Mouse (Mus musculus) neural tube, embryonic 14.5 days (tissue): ENCODE measurements at regions not wholly inside any gene's neighbourhood (a gene's known extent, or its start where the extent isn't known, plus 50 kb on each side); places are given as distances from the start of the nearest gene placed in this dataset.

Source experiments
- ATAC-seq: fragments of 200-750 bp; cut with Nextera tagmentation; 2 replicates; pipeline ENCODE4 v1.8.0; 2017; ENCODE audit warnings: low read depth, mild to moderate bottlenecking, moderate TSS enrichment, moderate library complexity
- H3K27ac ChIP-seq: fragments of 300-500 bp; sonication (generic); 2 replicates; pipeline ENCODE4 v1.5.1; 2014; ENCODE audit warnings: low read depth, mild to moderate bottlenecking, control low read depth, low read length, moderate library complexity, mixed read lengths
- H3K27me3 ChIP-seq: fragments of 300-500 bp; sonication (generic); 2 replicates; pipeline ENCODE4 v1.6.1; 2014; ENCODE audit warnings: low read length; ENCODE audit not compliant: control insufficient read depth, insufficient read depth
- H3K36me3 ChIP-seq: fragments of 300-500 bp; sonication (generic); 2 replicates; pipeline ENCODE4 v1.6.1; 2014; ENCODE audit warnings: low read length, mixed read lengths; ENCODE audit not compliant: control insufficient read depth, insufficient read depth
- H3K4me1 ChIP-seq: fragments of 300-500 bp; sonication (generic); 2 replicates; pipeline ENCODE4 v1.6.1; 2014; ENCODE audit warnings: low read length; ENCODE audit not compliant: control insufficient read depth, insufficient read depth
- H3K4me2 ChIP-seq: fragments of 300-500 bp; sonication (generic); 2 replicates; pipeline ENCODE4 v1.6.1; 2014; ENCODE audit warnings: mild to moderate bottlenecking, low read depth, low read length, control low read depth
- H3K4me3 ChIP-seq: fragments of 300-500 bp; sonication (generic); 2 replicates; pipeline ENCODE4 v1.5.1; 2014; ENCODE audit warnings: low read depth, low read length, control low read depth, mixed read lengths
- H3K9ac ChIP-seq: fragments of 300-500 bp; sonication (generic); replicated peaks from 2 replicates; pipeline ENCODE4 v1.6.1; 2014; ENCODE audit warnings: low read depth, mild to moderate bottlenecking, control low read depth, low read length, mixed read lengths
- H3K9me3 ChIP-seq: fragments of 300-500 bp; sonication (generic); 2 replicates; pipeline ENCODE4 v1.6.1; 2016; ENCODE audit warnings: low read length; ENCODE audit not compliant: control insufficient read depth
- WGBS: fragments of 180-500 bp; shearing (Covaris S2); extraction: QIAGEN DNeasy Blood & Tissue Kit; methylation state at CpG from one replicate; pipeline ENCODE4 v1.1.7; 2014; 5-methylcytosine and 5-hydroxymethylcytosine counted together

DNA sequence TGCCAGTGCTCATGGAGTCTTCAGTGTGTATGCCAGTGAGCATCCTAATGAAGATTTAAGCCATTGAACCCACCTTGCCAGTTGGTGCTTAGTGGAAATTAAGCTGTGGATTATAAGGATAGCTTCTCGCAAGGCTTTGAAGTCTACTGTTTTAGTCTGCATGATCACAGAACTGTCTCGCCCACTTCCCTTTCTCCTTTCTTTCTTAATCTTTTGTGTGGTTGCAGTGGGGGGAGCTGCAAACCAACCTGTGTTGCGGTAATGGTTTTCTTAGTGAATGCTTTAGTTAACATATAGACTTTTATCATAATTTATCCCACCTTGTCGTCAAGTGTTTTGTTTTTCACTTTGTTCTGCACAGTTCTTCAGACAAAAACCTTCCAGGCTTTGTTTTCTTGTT is 447.9 kb upstream of the Atp11b start:
- ATAC-seq = no peak
- H3K4me1 ChIP-seq = no peaks in the 10 kb centered on the region
- no peaks in the 10 kb centered on the region for H3K36me3 ChIP-seq
- H3K27ac ChIP-seq = no peak overlapping the region
- H3K4me2 ChIP-seq = no peak overlapping the region
- H3K9me3 ChIP-seq = 0 out of 2 replicates have a peak, but pooled peaks cover 5% of the 10 kb centered on the region
- H3K27me3 ChIP-seq = no peaks in the 10 kb centered on the region
- WGBS = 92% methylated on average over 4 of the region's 4 CpGs
- no peak overlapping the region for H3K4me3 ChIP-seq
- no peak overlapping the region for H3K9ac ChIP-seq

DNA sequence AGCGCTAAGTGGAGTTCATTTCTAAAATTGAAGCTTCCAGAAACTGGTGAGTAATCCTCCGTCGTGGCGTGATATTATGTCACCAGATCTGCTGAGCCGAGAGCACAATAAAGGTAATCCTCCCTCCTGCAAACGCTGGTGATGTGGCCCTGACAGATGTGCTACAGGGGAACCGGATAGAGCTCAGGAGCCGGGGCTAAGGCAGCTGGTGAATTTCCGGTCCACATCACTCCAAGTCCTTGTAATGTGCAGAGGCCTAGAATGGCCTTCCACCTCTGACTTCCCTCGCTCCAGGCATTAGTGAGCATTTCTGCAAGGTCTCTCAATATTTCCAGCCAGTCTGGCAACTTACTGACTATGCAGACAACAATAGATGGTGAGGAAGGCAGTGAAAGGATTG is 439.7 kb upstream of the Atp11b start:
- no peak overlapping the region for H3K9ac ChIP-seq
- H3K27ac ChIP-seq = no peak overlapping the region
- WGBS = 86% methylated on average over 10 of the region's 10 CpGs
- H3K4me3 ChIP-seq = no peak overlapping the region
- H3K36me3 ChIP-seq = no peaks in the 10 kb centered on the region
- H3K4me2 ChIP-seq = no peak overlapping the region
- no peaks in the 10 kb centered on the region for H3K27me3 ChIP-seq
- H3K9me3 ChIP-seq = no peaks in the 10 kb centered on the region
- H3K4me1 ChIP-seq = no peaks in the 10 kb centered on the region
- ATAC-seq = no peak

DNA sequence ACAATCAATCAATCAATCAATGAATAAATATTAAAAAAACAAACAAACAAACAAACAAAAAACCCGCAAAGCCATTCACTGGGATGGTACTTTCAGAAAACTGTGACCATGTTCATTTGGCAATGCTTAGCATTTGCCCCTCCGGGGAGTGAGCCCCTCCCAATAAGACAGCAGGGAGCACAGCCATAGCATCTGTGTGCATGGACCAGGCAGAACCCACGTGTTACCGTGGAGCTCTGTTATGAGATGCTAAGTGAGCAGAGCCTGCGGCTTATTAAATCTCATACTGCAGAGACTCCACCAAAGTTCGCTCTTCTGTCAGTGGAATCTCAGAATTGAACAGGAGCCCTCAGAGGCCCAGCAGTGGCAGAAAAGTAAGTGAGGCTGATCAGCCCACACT is 438.7 kb upstream of the Atp11b start:
- Histone ChIP-seq H3K4me3 (no peak overlapping the region), H3K36me3 (no peaks in the 10 kb centered on the region), H3K27me3 (no peaks in the 10 kb centered on the region), H3K9ac (no peak overlapping the region), H3K27ac (no peak overlapping the region), H3K9me3 (no peaks in the 10 kb centered on the region), H3K4me2 (no peak overlapping the region), H3K4me1 (no peaks in the 10 kb centered on the region)
- ATAC-seq = no peak
- WGBS = 80% methylated on average over 6 of the region's 6 CpGs

DNA sequence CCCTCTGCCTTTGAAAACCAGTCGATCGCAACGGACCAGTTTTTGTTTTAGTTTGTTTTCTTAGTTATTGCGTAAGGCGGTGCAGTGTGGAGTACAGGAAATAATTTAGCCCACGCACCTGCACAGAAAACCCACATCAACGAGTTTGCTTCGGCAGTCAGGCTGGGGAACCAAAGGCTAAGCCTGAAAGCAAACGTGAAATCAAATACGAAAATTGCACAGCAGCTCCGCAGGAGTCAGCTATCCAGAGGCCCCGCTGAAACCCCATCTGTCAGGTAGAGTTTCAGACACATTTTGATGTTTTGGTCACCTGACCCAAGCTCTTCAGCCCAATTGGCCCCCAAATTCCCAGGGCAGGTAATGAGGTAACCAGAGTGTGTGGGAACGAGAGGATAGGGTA is 435.6 kb upstream of the Atp11b start:
- H3K4me2 ChIP-seq = no peak overlapping the region
- H3K9ac ChIP-seq = no peak overlapping the region
- H3K27ac ChIP-seq = no peak overlapping the region
- no peak for ATAC-seq
- no peaks in the 10 kb centered on the region for H3K36me3 ChIP-seq
- H3K27me3 ChIP-seq = no peaks in the 10 kb centered on the region
- 78% methylated on average over 13 of the region's 13 CpGs for WGBS
- H3K9me3 ChIP-seq = no peaks in the 10 kb centered on the region
- no peak overlapping the region for H3K4me3 ChIP-seq
- no peaks in the 10 kb centered on the region; the same call in 1 of the 2 replicates for H3K4me1 ChIP-seq

DNA sequence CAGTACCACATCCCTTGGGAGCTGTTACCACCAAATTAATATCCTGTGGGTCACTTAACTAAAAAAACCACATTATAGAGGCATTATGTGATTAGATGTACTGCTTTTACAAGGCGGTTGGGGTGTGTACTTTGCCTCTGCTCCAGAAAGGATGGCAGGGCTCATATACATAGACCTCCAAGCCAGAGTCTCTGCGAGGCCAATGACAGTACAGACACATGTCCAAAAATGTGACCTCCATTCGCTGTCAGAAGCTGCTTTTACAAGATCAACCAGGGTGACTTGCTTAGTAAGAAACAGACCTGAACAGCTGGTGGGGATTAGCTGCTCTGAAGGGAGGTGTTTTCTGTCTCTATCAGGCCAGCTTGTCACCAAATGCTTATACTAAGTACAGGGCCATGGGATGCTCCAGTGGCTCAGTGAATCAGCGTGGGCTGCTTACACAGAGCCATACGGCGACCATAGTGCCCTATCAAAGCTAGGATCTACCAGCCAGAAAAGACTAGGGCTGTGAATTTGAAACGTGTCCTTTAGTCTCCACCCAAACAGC is 433.0 kb upstream of the Atp11b start:
- Histone ChIP-seq H3K4me2 (no peak overlapping the region), H3K27me3 (no peaks in the 10 kb centered on the region), H3K9me3 (no peaks in the 10 kb centered on the region), H3K4me1 (no peaks in the 10 kb centered on the region; the same call in 1 of the 2 replicates), H3K4me3 (no peak overlapping the region), H3K9ac (no peak overlapping the region), H3K36me3 (no peaks in the 10 kb centered on the region), H3K27ac (no peak overlapping the region)
- no peak for ATAC-seq
- WGBS = 55% methylated on average over 7 of the region's 7 CpGs

DNA sequence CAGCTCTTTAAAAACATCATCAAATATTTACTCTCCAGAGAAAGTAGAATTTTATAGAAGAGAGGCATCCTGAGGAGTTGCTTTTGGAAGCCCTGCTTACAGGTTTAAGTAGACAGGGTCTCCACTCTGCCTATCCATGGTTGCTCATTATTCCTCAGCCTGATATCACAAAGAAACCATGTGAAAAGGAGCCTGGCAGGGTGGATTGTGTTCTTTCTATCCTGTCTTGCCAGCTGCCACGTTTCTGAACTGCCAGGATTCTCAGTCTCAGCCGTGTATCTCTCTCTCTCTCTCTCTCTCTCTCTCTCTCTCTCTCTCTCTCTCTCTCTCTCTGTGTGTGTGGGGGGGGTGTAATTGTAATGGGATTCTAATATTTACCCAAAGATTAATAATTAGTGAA is 431.9 kb upstream of the Atp11b start:
- Histone ChIP-seq H3K9me3 (no peaks in the 10 kb centered on the region), H3K4me1 (no peaks in the 10 kb centered on the region; the same call in 1 of the 2 replicates), H3K4me3 (no peak overlapping the region), H3K27ac (no peak overlapping the region), H3K4me2 (no peak overlapping the region), H3K27me3 (no peaks in the 10 kb centered on the region), H3K9ac (no peak overlapping the region), H3K36me3 (no peaks in the 10 kb centered on the region)
- ATAC-seq = no peak
- WGBS = 11% methylated on average over 2 of the region's 2 CpGs

DNA sequence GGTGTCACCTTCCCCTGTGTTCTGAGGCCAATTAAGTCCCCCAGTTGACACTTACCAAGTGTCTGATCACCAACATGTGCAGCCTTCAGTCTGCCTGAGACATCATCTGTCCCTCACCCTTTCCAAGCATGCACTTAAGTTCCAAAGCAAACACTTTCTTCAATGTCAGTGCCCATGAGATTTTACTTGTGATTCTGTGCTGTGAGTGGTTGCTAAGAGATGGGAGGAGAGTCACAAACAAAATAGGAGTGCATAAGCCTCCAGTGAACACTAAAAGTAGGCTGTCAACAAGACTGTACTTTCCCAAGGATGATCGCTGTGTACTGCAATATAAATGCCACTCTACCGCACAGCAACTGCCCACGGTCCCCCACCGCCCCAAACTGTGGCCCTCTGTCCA is 431.0 kb upstream of the Atp11b start:
- H3K9ac ChIP-seq = no peak overlapping the region
- no peaks in the 10 kb centered on the region for H3K27me3 ChIP-seq
- no peaks in the 10 kb centered on the region; the same call in 1 of the 2 replicates for H3K4me1 ChIP-seq
- H3K4me3 ChIP-seq = no peak overlapping the region
- WGBS = 78% methylated on average over 4 of the region's 4 CpGs
- no peak; the same call in 1 of the 2 replicates for ATAC-seq
- no peak overlapping the region for H3K4me2 ChIP-seq
- no peak overlapping the region for H3K27ac ChIP-seq
- no peaks in the 10 kb centered on the region for H3K36me3 ChIP-seq
- no peaks in the 10 kb centered on the region for H3K9me3 ChIP-seq

DNA sequence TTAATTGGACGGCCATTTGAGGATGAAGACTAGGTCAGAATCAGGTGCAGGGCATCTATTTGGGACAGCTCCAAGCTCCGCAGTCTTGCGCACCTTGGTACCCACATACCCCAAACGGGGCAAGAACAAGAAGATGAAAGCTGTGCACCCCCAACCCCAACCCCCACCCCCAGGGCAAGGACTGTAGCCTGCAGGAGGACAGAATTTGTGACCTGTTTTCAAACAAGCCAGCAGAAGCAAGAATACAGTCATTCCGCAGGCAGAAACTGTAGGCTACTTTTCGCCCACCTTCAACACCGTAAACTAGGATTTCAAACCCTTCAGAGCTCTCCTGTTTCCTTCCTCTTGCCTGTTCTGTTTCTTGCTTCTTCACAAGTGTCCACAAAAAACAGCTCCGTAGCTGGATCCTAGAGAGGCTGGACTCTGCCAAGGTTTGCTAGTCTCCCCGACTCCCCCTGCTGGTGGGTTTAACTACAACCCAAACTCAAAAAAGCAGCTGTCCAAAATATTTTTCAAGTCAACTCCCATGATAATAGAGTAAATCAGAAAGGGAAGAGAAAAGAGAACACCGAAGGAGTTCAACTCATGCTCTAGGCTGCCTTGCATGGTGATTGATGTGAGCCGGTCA is 430.3 kb upstream of the Atp11b start:
- Histone ChIP-seq H3K9ac (no peak overlapping the region), H3K27ac (no peak overlapping the region), H3K9me3 (no peaks in the 10 kb centered on the region), H3K4me3 (no peak overlapping the region), H3K36me3 (no peaks in the 10 kb centered on the region), H3K4me1 (no peaks in the 10 kb centered on the region; the same call in 1 of the 2 replicates), H3K4me2 (no peak overlapping the region), H3K27me3 (no peaks in the 10 kb centered on the region)
- 0 out of 2 replicates have a peak, but pooled peaks have one; percentile 55 for ATAC-seq
- 61% methylated on average over 11 of the region's 11 CpGs for WGBS

DNA sequence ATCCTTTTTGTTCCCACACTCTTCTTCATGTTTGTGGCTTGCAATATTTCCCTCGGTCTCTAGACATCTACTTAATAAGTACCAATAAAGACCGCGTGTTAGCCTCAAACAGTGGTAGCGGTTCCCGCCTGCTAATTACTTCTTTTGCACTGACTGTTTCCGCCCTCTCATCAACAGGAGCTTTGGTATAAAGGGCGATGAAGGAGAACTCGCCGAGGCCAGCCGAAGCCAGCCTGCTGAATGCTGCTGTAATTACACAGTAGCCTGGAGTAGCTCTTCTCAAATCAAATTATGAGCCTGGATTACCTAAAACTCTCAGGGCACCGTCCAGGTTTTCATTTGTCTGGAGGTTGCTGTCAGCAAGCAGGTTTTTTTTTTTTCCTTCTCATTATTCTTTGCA is 429.7 kb upstream of the Atp11b start:
- Histone ChIP-seq H3K4me1 (no peaks in the 10 kb centered on the region; the same call in 1 of the 2 replicates), H3K4me3 (no peak overlapping the region), H3K27ac (no peak overlapping the region), H3K36me3 (no peaks in the 10 kb centered on the region), H3K27me3 (no peaks in the 10 kb centered on the region), H3K9ac (no peak overlapping the region), H3K9me3 (no peaks in the 10 kb centered on the region), H3K4me2 (no peak overlapping the region)
- WGBS = 12% methylated on average over 11 of the region's 11 CpGs
- peak; percentile 59; the same call in 1 of the 2 replicates for ATAC-seq
